Mouse (Mus musculus) megakaryocyte, embryonic 14.5 days (primary cell): ENCODE data around the gene Vav2. TPM values are rescaled to one million over a fixed set of nuclear protein-coding genes. Genes with fewer than 3 reads are reported as not detected.

Experiments
- H3K27me3 ChIP-seq: replicated peaks from 2 replicates; pipeline ENCODE3; 2012; ENCODE audit warnings: inconsistent platforms
- H3K36me3 ChIP-seq: replicated peaks from 2 replicates; pipeline ENCODE3; 2012; ENCODE audit warnings: low read length, inconsistent platforms, mixed read lengths
- H3K4me1 ChIP-seq: 2 replicates; pipeline ENCODE4 v1.6.1; 2012; ENCODE audit warnings: inconsistent platforms
- H3K4me3 ChIP-seq: replicated peaks from 2 replicates; pipeline ENCODE3; 2012; ENCODE audit warnings: moderate library complexity, mild to moderate bottlenecking, inconsistent platforms
- H3K9me3 ChIP-seq: 2 replicates; pipeline ENCODE4 v1.6.1; 2012; ENCODE audit warnings: inconsistent platforms
- FLI1 ChIP-seq: IDR thresholded peaks from 2 replicates; pipeline ENCODE4 v1.6.1; 2012; ENCODE audit warnings: low read length, inconsistent platforms, mixed read lengths
- GATA1 ChIP-seq: IDR thresholded peaks from 3 replicates; pipeline ENCODE4 v1.6.1; 2012; ENCODE audit warnings: mixed read lengths, low read length, inconsistent platforms, borderline replicate concordance
- polyA plus RNA-seq: library from polyadenylated mRNA; stranded (reverse); fragments of >175 nt; gene quantifications from 2 replicates; pipeline ENCODE4 v1.2.3, GENCODE M21; 2012; ENCODE audit warnings: low replicate concordance; ENCODE audit not compliant: insufficient read depth

Vav2 gene
- polyA plus RNA-seq, 1 experiment, result 5.5 TPM

DNA sequence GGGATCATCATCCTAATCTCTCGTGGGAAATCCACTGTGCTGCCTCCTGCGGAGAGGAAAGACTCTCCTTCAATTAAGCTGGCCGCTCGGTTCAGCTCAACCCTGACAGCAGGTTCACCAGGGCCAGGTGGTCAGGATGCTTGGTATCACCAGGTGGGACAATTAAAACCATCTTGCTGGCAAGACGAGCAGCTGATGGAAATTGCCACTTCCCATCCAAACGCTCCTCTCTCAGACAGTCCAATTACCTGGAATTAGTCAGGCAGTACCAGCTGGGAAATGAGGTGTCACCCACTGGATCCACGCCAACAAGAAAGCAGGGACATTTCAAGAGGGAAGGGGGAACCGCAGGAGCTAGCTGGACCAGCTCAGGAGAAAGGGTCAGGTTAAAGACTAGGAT, 96.4 kb downstream of the Vav2 start:
- TF ChIP-seq GATA1 (no peak), FLI1 (no peak)
- H3K27me3 ChIP-seq, result peaks cover 47% of the 10 kb centered on the region
- H3K4me3 ChIP-seq, result no peak overlapping the region
- H3K36me3 ChIP-seq, result no peaks in the 10 kb centered on the region
- H3K4me1 ChIP-seq, result peaks cover 17% of the 10 kb centered on the region
- H3K9me3 ChIP-seq, result no peaks in the 10 kb centered on the region

- no peak for TF ChIP-seq GATA1
- TF ChIP-seq FLI1, result no peak
- Histone ChIP-seq H3K4me3 (no peak overlapping the region), H3K9me3 (no peaks in the 10 kb centered on the region), H3K4me1 (peaks cover 18% of the 10 kb centered on the region), H3K36me3 (no peaks in the 10 kb centered on the region), H3K27me3 (peaks cover 43% of the 10 kb centered on the region)
Measured at GRCm38 (mm10) chr2:27329386-27330060, 97.3 kb downstream of the Vav2 start.

GRCm38 (mm10) chr2:27328613-27329041, 98.2 kb downstream of the Vav2 start:
- Histone ChIP-seq H3K27me3 (peaks cover 41% of the 10 kb centered on the region), H3K9me3 (no peaks in the 10 kb centered on the region), H3K36me3 (no peaks in the 10 kb centered on the region), H3K4me1 (peaks cover 27% of the 10 kb centered on the region), H3K4me3 (no peak overlapping the region)
- TF ChIP-seq FLI1, result no peak
- TF ChIP-seq GATA1, result no peak

GRCm38 (mm10) chr2:27327886-27328285, 98.9 kb downstream of the Vav2 start:
- Histone ChIP-seq H3K27me3 (peaks cover 42% of the 10 kb centered on the region), H3K4me3 (no peak overlapping the region), H3K9me3 (no peaks in the 10 kb centered on the region), H3K4me1 (peaks cover 27% of the 10 kb centered on the region), H3K36me3 (no peaks in the 10 kb centered on the region)
- TF ChIP-seq FLI1, result no peak
- no peak for TF ChIP-seq GATA1

- H3K4me1 ChIP-seq, result peaks cover 32% of the 10 kb centered on the region
- H3K27me3 ChIP-seq, result peaks cover 41% of the 10 kb centered on the region
- H3K9me3 ChIP-seq, result no peaks in the 10 kb centered on the region
- no peaks in the 10 kb centered on the region for H3K36me3 ChIP-seq
- no peak overlapping the region for H3K4me3 ChIP-seq
- TF ChIP-seq GATA1 (no peak), FLI1 (no peak)
Measured at GRCm38 (mm10) chr2:27327076-27327475, 99.8 kb downstream of the Vav2 start.

GRCm38 (mm10) chr2:27326357-27326756, 100.5 kb downstream of the Vav2 start:
- no peak overlapping the region for H3K4me3 ChIP-seq
- peaks cover 41% of the 10 kb centered on the region for H3K27me3 ChIP-seq
- no peaks in the 10 kb centered on the region for H3K9me3 ChIP-seq
- H3K4me1 ChIP-seq, result peaks cover 38% of the 10 kb centered on the region
- H3K36me3 ChIP-seq, result no peaks in the 10 kb centered on the region
- TF ChIP-seq GATA1, result no peak

DNA sequence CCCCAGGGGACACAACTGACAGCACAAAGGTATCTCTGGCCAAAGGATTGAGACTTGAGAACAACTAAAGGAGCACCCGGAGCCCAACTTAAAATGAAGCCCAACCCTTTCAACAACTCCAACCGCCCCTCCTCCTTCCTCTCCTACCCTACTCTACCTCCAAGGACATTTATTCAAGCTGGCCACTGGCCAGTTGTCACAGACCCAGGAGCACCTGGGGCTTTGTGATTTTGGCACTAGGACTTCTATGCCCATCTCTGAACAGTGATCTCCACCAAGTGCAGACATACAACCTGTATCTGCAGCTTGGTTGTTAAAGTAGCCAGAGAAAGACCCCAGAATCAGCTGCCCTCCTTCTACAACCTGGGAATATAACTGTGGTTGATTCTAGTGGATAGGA, 102.1 kb downstream of the Vav2 start:
- Histone ChIP-seq H3K27me3 (peaks cover 40% of the 10 kb centered on the region), H3K36me3 (no peaks in the 10 kb centered on the region), H3K4me3 (no peak overlapping the region), H3K9me3 (no peaks in the 10 kb centered on the region), H3K4me1 (peaks cover 42% of the 10 kb centered on the region)
- TF ChIP-seq FLI1 (no peak), GATA1 (no peak)

GRCm38 (mm10) chr2:27321431-27321875, 105.4 kb downstream of the Vav2 start:
- Histone ChIP-seq H3K4me3 (no peak overlapping the region), H3K36me3 (no peaks in the 10 kb centered on the region), H3K27me3 (peaks cover 31% of the 10 kb centered on the region), H3K4me1 (peaks cover 43% of the 10 kb centered on the region), H3K9me3 (no peaks in the 10 kb centered on the region)
- TF ChIP-seq FLI1 (no peak), GATA1 (no peak)

DNA sequence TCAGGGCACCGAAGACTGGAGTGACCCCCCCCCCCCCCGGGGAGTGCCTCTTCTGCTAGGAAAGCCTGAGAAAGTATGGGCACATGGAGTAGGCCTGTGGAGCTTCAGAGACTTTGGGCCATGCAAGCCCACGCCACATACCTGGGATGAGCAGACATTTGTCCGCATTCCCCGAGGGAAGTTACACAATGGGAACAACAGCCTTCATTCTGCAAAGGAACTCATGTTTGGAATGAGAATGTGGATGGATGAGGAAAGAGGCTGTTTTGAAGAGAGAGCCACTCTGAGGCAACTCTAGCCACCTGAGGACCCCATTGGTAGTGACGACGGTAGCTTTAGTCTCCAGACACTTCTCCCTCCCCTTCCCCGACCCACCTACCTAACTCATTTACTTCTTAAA, 106.0 kb downstream of the Vav2 start:
- Histone ChIP-seq H3K9me3 (no peaks in the 10 kb centered on the region), H3K27me3 (peaks cover 32% of the 10 kb centered on the region), H3K4me3 (no peak overlapping the region), H3K4me1 (peaks cover 43% of the 10 kb centered on the region), H3K36me3 (no peaks in the 10 kb centered on the region)
- no peak for TF ChIP-seq FLI1
- TF ChIP-seq GATA1, result no peak

- TF ChIP-seq FLI1 (no peak), GATA1 (no peak)
- peaks cover 41% of the 10 kb centered on the region for H3K27me3 ChIP-seq
- H3K4me1 ChIP-seq, result peaks cover 33% of the 10 kb centered on the region
- H3K4me3 ChIP-seq, result no peak overlapping the region
- no peaks in the 10 kb centered on the region for H3K36me3 ChIP-seq
- no peaks in the 10 kb centered on the region for H3K9me3 ChIP-seq
Measured at GRCm38 (mm10) chr2:27318606-27319005, 108.2 kb downstream of the Vav2 start.

GRCm38 (mm10) chr2:27318197-27318596, 108.6 kb downstream of the Vav2 start:
- H3K9me3 ChIP-seq, result no peaks in the 10 kb centered on the region
- H3K36me3 ChIP-seq, result no peaks in the 10 kb centered on the region
- no peak for TF ChIP-seq FLI1
- TF ChIP-seq GATA1, result no peak
- H3K4me1 ChIP-seq, result peaks cover 32% of the 10 kb centered on the region
- no peak overlapping the region for H3K4me3 ChIP-seq
- H3K27me3 ChIP-seq, result peaks cover 42% of the 10 kb centered on the region
